Mouse (Mus musculus) midbrain, embryonic 12.5 days (tissue): ENCODE measurements around the gene Mea1. TPM values are rescaled to one million over a fixed set of nuclear protein-coding genes. Genes with fewer than 3 reads are reported as not detected.

ENCODE experiments used
- ATAC-seq: fragments of 200-750 bp; cut with Nextera tagmentation; 2 replicates; pipeline ENCODE4 v1.8.0; 2017; ENCODE audit warnings: low read depth, moderate TSS enrichment, moderate library complexity; ENCODE audit not compliant: low FRiP score
- H3K27ac ChIP-seq: fragments of 300-500 bp; sonication (generic); replicated peaks from 2 replicates; pipeline ENCODE4 v1.5.1; 2016; ENCODE audit warnings: mild to moderate bottlenecking
- H3K27me3 ChIP-seq: fragments of 300-500 bp; sonication (generic); 2 replicates; pipeline ENCODE4 v1.6.1; 2016; ENCODE audit warnings: mild to moderate bottlenecking
- H3K36me3 ChIP-seq: fragments of 300-500 bp; sonication (generic); 2 replicates; pipeline ENCODE4 v1.6.1; 2016
- H3K4me1 ChIP-seq: fragments of 300-500 bp; sonication (generic); 2 replicates; pipeline ENCODE4 v1.6.1; 2016
- H3K4me2 ChIP-seq: fragments of 300-500 bp; sonication (generic); replicated peaks from 2 replicates; pipeline ENCODE4 v1.6.1; 2016; ENCODE audit warnings: mild to moderate bottlenecking, moderate library complexity
- H3K4me3 ChIP-seq: fragments of 300-500 bp; sonication (generic); 2 replicates; pipeline ENCODE4 v1.5.1; 2016; ENCODE audit warnings: mild to moderate bottlenecking
- H3K9ac ChIP-seq: fragments of 300-500 bp; sonication (generic); replicated peaks from 2 replicates; pipeline ENCODE4 v1.6.1; 2016; ENCODE audit warnings: mild to moderate bottlenecking, moderate library complexity
- H3K9me3 ChIP-seq: fragments of 300-500 bp; sonication (generic); 2 replicates; pipeline ENCODE4 v1.6.1; 2016; ENCODE audit warnings: mild to moderate bottlenecking
- WGBS: fragments of 180-500 bp; shearing (Covaris S2); methylation state at CpG from one replicate; pipeline ENCODE4 v1.1.7; 2016; 5-methylcytosine and 5-hydroxymethylcytosine counted together
- polyA plus RNA-seq: library from polyadenylated mRNA; unstranded; fragments of >200 nt; fragmentation: Nextera tagmentation; extraction: Ambion mirVana; gene quantifications from 2 replicates; pipeline ENCODE4 v1.2.1, GENCODE M21; 2016

The Mea1 gene
- polyA plus RNA-seq, 1 experiment from 2014 or later, result 175 TPM

- Histone ChIP-seq H3K4me3 (peak overlapping the region; percentile 69), H3K36me3 (peaks cover 32% of the 10 kb centered on the region), H3K9ac (peak overlapping the region; percentile 91), H3K9me3 (no peaks in the 10 kb centered on the region), H3K27ac (peak overlapping the region; percentile 90), H3K27me3 (no peaks in the 10 kb centered on the region), H3K4me2 (peak overlapping the region; percentile 86), H3K4me1 (peaks cover 43% of the 10 kb centered on the region)
- WGBS, result 38% methylated on average over 15 of the region's 15 CpGs
- ATAC-seq, result no peak
Measured at GRCm38 (mm10) chr17:46649811-46650210, 28.8 kb upstream of the Mea1 start.

- peak; percentile 93 for ATAC-seq
- peaks cover 37% of the 10 kb centered on the region for H3K4me1 ChIP-seq
- peak within 1 kb of the TSS; percentile 91 for H3K9ac ChIP-seq
- under 1% methylated on average over 58 of the region's 58 CpGs for WGBS
- H3K27ac ChIP-seq, result peak within 1 kb of the TSS; percentile 90
- peak within 1 kb of the TSS; percentile 69 for H3K4me3 ChIP-seq
- no peaks in the 10 kb centered on the region for H3K9me3 ChIP-seq
- no peaks in the 10 kb centered on the region for H3K27me3 ChIP-seq
- peaks cover 36% of the 10 kb centered on the region for H3K36me3 ChIP-seq
- H3K4me2 ChIP-seq, result peak within 1 kb of the TSS; percentile 86
Measured at GRCm38 (mm10) chr17:46650232-46651031, 28.2 kb upstream of the Mea1 start, which contains the start of gene Cul7. TSS of gene Cul7 (plus strand) at chr17:46650337.

- Histone ChIP-seq H3K4me2 (peak overlapping the region; percentile 86), H3K9ac (peak overlapping the region; percentile 91), H3K27ac (peak overlapping the region; percentile 90; the same call in 1 of the 2 replicates), H3K27me3 (no peaks in the 10 kb centered on the region), H3K9me3 (no peaks in the 10 kb centered on the region), H3K36me3 (peaks cover 45% of the 10 kb centered on the region), H3K4me3 (peak overlapping the region; percentile 69), H3K4me1 (peaks cover 37% of the 10 kb centered on the region)
- WGBS, result 83% methylated on average over 17 of the region's 17 CpGs
- no peak for ATAC-seq
Measured at GRCm38 (mm10) chr17:46651292-46651691, 27.3 kb upstream of the Mea1 start.

DNA sequence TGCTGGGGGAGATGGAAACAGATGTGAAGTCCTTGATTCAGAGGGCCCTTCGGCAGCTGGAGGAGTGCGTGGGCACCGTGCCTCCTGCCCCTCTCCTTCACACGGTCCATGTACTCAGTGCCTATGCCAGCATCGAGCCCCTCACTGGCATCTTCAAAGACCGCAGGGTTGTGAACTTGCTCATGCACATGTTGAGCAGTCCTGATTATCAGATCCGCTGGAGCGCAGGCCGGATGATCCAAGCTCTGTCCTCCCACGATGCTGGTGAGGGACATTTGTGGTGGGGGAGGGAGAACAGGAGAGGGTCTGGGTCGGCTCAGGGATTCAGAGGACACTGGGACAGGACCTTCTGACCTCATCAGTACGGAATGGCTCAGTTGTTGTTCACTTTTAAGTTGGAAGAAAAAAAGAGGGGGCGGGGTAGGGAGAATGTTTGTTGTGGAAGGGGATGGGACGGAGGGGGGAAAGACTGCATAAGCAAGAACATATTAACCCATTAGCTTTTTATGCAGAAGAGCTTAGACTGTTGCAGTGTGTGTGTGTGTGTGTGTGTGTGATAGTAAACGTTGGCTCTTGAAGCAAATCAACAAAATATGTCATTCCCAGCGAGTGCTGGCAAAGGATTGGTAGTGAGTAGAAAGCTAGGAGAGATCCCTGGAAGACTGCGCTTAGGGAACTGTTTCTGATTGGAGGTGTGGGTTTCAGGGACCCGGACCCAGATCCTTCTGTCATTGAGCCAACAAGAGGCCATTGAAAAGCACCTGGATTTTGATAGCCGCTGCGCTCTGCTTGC is 26.6 kb upstream of the Mea1 start:
- no peak for ATAC-seq
- peak overlapping the region; percentile 91 for H3K9ac ChIP-seq
- no peaks in the 10 kb centered on the region for H3K9me3 ChIP-seq
- WGBS, result 80% methylated on average over 20 of the region's 20 CpGs
- H3K27me3 ChIP-seq, result no peaks in the 10 kb centered on the region
- peak overlapping the region; percentile 69 for H3K4me3 ChIP-seq
- peaks cover 32% of the 10 kb centered on the region for H3K4me1 ChIP-seq
- no peak overlapping the region for H3K27ac ChIP-seq
- peaks cover 51% of the 10 kb centered on the region for H3K36me3 ChIP-seq
- peak overlapping the region; percentile 86 for H3K4me2 ChIP-seq

DNA sequence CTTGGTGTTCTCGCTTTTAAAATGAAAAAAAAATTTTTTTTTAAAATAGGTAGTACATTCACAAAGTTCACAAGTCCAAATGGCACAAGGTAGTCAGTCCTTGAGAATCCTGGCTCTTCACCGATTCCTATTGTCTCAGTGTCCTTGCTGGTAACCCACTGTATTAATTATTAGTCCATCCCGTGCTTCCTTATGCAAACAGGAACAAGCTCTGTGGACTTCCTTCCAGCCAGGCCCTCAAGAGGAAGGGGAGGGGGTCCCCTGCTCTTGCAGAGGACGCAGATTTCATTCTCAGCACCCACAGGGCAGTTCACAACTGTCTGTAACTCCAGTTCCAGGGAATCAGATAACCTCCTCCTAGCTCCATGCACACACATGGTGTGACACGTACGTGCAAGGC is 22.5 kb upstream of the Mea1 start:
- H3K4me3 ChIP-seq, result no peak overlapping the region
- no peaks in the 10 kb centered on the region for H3K27me3 ChIP-seq
- H3K9me3 ChIP-seq, result no peaks in the 10 kb centered on the region
- no peak overlapping the region for H3K4me2 ChIP-seq
- H3K4me1 ChIP-seq, result peaks cover 15% of the 10 kb centered on the region
- H3K9ac ChIP-seq, result no peak overlapping the region
- H3K27ac ChIP-seq, result no peak overlapping the region
- no peak for ATAC-seq
- 84% methylated on average over 6 of the region's 6 CpGs for WGBS
- peaks cover 83% of the 10 kb centered on the region for H3K36me3 ChIP-seq

- Histone ChIP-seq H3K9ac (no peak overlapping the region), H3K36me3 (peaks cover 94% of the 10 kb centered on the region), H3K4me2 (no peak overlapping the region), H3K4me3 (no peak overlapping the region), H3K27ac (no peak overlapping the region), H3K27me3 (no peaks in the 10 kb centered on the region), H3K9me3 (no peaks in the 10 kb centered on the region), H3K4me1 (no peaks in the 10 kb centered on the region)
- no peak for ATAC-seq
- 96% methylated on average over 9 of the region's 9 CpGs for WGBS
Measured at GRCm38 (mm10) chr17:46661351-46661750, 17.2 kb upstream of the Mea1 start.

DNA sequence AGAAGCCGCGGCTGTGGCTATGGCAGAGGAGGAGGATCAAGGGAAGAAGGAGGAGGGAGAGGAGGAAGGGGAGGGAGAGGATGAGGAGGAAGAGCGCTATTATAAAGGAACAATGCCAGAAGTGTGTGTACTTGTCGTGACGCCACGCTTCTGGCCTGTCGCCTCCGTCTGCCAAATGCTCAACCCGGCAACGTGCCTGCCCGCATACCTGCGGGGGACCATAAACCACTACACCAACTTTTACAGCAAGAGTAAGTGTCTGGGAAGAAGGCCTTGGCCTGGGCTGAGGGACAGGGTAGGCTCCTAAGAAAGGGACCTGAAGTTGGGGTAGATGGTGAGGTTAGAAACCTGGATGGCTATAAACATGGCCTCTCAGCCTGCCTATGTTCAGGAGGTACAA is 16.6 kb upstream of the Mea1 start:
- Histone ChIP-seq H3K9me3 (no peaks in the 10 kb centered on the region), H3K4me1 (no peaks in the 10 kb centered on the region), H3K27me3 (no peaks in the 10 kb centered on the region), H3K9ac (no peak overlapping the region), H3K4me2 (no peak overlapping the region), H3K36me3 (peaks cover 94% of the 10 kb centered on the region), H3K27ac (no peak overlapping the region), H3K4me3 (no peak overlapping the region)
- WGBS, result 90% methylated on average over 12 of the region's 12 CpGs
- no peak for ATAC-seq

- H3K9me3 ChIP-seq, result no peaks in the 10 kb centered on the region
- H3K4me3 ChIP-seq, result no peak overlapping the region
- H3K36me3 ChIP-seq, result peaks cover 91% of the 10 kb centered on the region
- H3K27ac ChIP-seq, result no peak overlapping the region
- no peak overlapping the region for H3K4me2 ChIP-seq
- no peaks in the 10 kb centered on the region for H3K4me1 ChIP-seq
- no peaks in the 10 kb centered on the region for H3K27me3 ChIP-seq
- ATAC-seq, result no peak
- H3K9ac ChIP-seq, result no peak overlapping the region
- WGBS, result 92% methylated on average over 5 of the region's 5 CpGs
Measured at GRCm38 (mm10) chr17:46662730-46663129, 15.9 kb upstream of the Mea1 start.

DNA sequence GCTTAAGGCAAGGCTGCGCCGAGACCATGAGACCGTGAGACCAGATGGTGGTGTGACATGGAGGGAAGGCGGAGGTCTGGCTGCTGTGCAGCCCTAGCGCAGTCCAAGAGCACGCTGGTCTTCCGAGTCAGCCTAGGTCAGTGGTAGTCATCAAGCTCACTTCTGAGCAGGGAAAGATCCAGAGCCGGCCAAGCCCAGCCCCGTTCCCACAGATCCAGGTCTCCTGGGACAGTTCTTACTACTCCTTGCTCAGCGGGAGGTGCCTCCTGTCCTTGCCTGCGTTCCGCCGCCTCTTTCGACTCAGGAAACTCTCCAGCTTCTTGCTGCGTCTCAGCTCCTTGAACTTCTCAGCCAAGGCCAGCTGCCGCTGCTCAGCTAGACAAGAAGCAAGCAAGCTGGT is 10.9 kb upstream of the Mea1 start:
- Histone ChIP-seq H3K4me1 (no peaks in the 10 kb centered on the region), H3K27ac (no peak overlapping the region), H3K27me3 (no peaks in the 10 kb centered on the region), H3K4me3 (no peak overlapping the region), H3K9me3 (no peaks in the 10 kb centered on the region), H3K9ac (no peak overlapping the region), H3K36me3 (peaks cover 77% of the 10 kb centered on the region), H3K4me2 (no peak overlapping the region)
- 96% methylated on average over 16 of the region's 16 CpGs for WGBS
- no peak for ATAC-seq

DNA sequence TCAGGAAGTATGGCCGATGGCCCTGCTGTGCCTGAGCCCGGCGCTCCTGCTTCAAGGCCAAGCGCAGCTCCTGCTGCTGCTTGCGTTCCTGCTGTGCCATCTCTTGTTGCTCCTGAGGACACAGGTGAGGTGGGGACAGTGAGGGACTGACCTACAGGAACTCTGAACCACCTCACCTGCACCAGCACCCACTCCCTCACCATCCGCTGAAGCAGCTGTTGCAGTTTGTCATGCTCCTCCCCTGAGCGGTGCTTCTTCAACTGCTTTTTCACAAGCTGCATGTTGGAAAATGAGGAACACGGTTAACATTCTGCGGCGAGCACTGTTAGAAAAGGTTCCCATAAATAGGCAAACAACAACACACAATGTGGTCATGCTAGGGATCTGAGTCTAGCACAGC is 8.7 kb upstream of the Mea1 start:
- peaks cover 62% of the 10 kb centered on the region for H3K36me3 ChIP-seq
- H3K4me1 ChIP-seq, result peaks cover 17% of the 10 kb centered on the region
- no peak overlapping the region for H3K4me3 ChIP-seq
- H3K27me3 ChIP-seq, result no peaks in the 10 kb centered on the region
- no peak overlapping the region for H3K4me2 ChIP-seq
- ATAC-seq, result no peak
- no peak overlapping the region for H3K9ac ChIP-seq
- 91% methylated on average over 10 of the region's 10 CpGs for WGBS
- H3K9me3 ChIP-seq, result no peaks in the 10 kb centered on the region
- no peak overlapping the region for H3K27ac ChIP-seq

DNA sequence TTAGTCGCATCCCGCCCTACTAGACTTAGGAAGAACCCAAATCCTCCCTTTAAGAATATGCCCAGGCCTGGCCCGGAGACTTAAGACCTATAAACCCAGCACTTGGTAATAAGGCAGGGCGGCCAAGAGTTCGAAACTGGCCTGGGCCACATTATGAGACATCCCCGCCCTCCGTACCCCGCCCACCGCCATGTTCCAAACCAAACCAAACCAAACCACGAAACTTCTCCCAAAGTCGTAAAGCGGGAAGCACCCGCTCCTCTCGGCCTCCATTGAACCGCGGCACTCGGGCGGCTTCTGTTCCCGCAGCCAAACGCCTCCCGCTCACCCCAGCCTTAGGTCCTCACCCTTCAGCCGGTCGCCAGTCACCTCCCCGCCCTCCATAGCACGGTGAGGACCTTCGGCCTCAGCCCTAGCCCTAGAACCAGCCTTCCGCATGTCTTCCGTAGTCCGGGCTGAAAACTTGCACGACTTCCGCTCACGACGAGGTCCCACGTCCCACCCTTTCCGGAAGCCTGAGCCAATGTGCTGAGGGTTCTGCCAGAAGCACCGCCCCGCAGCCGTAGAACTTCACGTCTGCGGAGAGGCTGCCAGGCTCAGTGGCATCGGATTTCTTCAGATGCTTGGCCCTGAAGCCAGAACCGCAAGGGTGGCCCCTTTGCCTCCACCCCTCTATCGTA is 4.6 kb upstream of the Mea1 start, which contains the start of gene Rrp36:
Gene Rrp36, minus strand, starts transcription at position 503 of the 680 bp plus-strand sequence.
- WGBS, result under 1% methylated on average over 43 of the region's 43 CpGs

More for the DNA sequence above, 4.6 kb upstream of the Mea1 start, which contains the start of gene Rrp36:
- Histone ChIP-seq H3K27me3 (no peaks in the 10 kb centered on the region), H3K36me3 (peaks cover 68% of the 10 kb centered on the region), H3K4me3 (peak within 1 kb of the TSS; percentile 76), H3K4me1 (peaks cover 32% of the 10 kb centered on the region), H3K4me2 (peak within 1 kb of the TSS; percentile 84), H3K27ac (peak within 1 kb of the TSS; percentile 54), H3K9ac (peak within 1 kb of the TSS; percentile 69), H3K9me3 (no peaks in the 10 kb centered on the region)
- ATAC-seq, result peak; percentile 90
